Mouse (Mus musculus): ENCODE data around the gene Il22ra2. TPM values are rescaled to one million over a fixed set of nuclear protein-coding genes. Genes with fewer than 3 reads are reported as not detected.
A peak's percentile ranks its signal among the peaks of the same experiment; 100 is the strongest.

Il22ra2 gene
- not detected for total RNA-seq (2021)

DNA sequence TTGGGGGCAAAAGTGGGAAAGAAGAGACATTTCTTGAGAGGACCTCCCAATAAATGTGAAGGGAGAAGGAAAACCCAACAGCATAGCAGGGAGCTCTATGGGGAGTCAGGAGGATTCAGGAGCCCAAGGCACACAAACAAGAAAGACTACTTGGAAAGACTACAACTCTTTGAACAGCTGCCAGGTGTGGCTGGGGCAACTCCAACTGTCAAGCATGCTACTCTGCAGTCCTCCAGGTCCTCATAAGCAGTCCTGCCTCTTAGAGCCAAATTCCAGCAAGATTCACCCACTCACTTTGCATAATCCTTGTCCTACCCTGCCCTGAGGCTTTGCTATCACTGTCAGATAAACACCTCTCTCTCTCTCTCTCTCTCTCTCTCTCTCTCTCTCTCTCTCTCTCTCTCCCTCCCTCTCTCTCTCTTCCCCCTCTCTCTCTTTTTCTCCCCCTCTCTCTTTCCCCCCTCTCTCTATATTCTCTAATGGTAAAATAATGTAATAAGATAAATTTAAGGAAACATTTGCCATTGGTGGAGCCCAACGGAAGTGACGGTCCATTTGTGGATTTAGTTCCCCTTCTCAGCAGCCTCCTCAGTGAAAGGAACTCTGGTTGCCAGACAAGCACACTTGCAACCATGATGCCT is at the start of gene Il22ra2:
Gene Il22ra2, plus strand, starts transcription at position 591 of the 641 bp plus-strand sequence.
- DNase-seq (ENCODE audit: extremely low spot score in 1 of 2, low spot score in 2 of 2) = no peak
- intact Hi-C loops (cut with DNase I) = no loop called here

DNA sequence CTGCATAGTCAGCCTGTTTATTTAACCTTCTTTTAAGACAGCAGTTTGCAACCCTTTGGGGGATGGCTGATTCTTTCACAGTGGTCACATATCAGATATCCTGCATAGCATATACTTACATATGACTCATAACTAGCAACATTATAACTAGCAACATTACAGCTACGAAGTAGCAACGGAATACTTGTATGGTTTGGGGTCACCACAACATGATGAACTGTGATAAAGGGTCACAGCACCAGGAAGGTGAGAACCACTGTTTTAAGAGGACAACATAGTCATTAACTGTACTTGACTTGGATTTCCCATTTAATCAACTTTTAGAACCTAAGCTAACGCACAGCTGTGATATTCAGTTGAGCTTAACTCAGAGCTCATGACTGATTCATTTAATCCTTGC is 44.2 kb upstream of the Il22ra2 start:
- DNase-seq (ENCODE audit: extremely low spot score in 1 of 2, low spot score in 2 of 2) = no peak
- intact Hi-C loops (cut with DNase I) = no loop called here

DNA sequence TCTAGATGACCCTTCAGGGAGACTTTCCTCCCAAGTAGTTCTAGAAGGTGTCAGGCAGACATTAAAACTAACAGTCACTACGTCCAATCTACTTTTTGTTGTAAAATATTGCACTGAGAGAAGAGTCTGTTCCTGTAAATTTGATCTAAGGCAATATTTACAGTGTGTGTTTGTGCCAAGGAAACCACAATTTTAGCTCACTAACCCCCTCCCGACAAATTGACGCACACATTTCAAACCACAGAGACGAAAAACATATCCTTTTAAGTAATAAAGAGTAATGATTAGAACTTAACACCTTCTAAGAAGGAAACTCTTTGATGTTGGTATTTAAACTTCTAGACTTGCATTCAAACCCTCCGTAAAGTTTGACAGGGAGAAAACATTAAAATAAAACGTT is 43.8 kb upstream of the Il22ra2 start:
- intact Hi-C loops (cut with DNase I) = no loop called here
- DNase-seq (ENCODE audit: extremely low spot score in 1 of 2, low spot score in 2 of 2) = no peak

DNA sequence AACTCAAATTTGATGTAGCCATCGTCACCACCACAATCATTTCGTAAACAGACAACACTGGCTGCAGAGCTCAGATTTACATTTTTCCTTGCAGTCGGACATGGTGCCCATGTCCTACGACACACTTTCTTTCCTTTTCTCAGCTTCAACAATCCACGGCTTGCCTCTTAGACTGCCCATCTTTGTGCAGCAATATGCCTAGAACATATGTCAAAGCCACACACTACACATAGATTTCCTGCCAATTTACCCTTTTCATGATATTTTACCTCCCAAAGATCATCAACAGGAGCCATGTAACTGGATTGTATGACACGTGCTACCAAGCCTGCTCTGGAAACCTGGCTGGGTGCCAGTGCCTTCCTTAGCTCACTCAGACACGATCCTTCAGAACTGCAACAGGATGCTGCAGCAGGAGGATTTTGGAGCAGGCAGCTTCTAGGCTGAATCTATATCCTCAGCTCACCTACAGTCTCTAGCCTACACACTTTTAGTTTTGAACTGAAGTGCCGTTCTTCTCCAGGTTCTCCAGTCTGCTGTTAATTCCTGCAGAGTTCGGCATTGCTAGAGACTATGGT is 43.3 kb upstream of the Il22ra2 start:
- peak; percentile 24 to 64 for DNase-seq (ENCODE audit: extremely low spot score in 1 of 2, low spot score in 2 of 2)
- intact Hi-C loops (cut with DNase I) = no loop called here

DNA sequence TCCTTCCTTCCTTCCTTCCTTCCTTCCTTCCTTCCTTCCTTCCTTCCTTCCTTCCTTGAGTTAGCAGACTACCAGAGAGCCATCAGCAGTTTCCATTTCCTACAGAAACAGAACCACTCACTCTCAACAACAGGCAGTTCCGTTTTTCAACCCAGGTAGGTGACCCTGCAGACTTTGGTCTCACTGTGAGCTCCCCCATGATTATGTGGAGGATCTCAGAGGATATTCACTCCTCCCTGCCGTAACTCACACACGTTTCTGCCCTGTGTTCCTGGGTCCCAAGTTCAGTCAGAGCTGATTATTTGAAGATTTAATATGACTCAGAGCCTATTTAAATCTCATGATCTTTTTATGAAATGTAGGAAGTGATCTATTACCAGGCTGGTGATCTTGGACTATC is 41.1 kb upstream of the Il22ra2 start:
- intact Hi-C loops (cut with DNase I) = no loop called here
- DNase-seq (ENCODE audit: extremely low spot score in 1 of 2, low spot score in 2 of 2) = no peak

DNA sequence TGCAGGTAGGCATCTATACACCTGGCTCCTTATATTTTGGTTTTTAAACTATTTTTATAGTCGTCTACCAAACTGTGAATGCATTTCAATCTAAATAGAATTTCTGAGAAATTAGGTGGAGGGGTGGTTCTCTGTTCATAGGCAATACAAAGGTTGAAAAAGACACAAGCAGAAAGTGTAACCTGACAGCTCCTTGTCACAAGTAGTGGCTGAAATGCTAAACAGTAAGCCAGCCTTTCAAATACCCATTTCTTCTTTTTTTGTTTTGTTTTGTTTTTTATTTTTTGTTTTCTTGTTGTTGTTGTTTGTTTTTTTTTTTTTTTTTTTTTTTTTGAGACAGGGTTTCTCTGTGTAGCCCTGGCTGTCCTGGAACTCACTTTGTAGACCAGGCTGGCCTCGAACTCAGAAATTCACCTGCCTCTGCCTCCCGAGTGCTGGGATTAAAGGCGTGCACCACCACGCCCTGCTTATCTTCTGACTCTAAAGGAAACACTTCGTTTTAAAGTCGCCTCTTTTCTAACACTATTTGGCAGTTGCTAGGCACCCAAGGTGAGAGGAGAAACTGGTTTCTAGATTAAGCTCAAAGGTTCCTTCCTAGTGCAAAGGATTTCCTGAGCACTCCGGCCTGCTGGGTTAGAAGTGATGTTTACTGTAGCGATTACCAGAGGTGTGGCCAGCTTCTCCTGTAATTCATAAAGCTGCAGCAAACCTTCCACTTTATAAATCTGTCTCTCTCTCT is 39.8 kb upstream of the Il22ra2 start:
- DNase-seq (ENCODE audit: extremely low spot score in 1 of 2, low spot score in 2 of 2) = no peak
- intact Hi-C loops (cut with DNase I) = no loop called here

DNA sequence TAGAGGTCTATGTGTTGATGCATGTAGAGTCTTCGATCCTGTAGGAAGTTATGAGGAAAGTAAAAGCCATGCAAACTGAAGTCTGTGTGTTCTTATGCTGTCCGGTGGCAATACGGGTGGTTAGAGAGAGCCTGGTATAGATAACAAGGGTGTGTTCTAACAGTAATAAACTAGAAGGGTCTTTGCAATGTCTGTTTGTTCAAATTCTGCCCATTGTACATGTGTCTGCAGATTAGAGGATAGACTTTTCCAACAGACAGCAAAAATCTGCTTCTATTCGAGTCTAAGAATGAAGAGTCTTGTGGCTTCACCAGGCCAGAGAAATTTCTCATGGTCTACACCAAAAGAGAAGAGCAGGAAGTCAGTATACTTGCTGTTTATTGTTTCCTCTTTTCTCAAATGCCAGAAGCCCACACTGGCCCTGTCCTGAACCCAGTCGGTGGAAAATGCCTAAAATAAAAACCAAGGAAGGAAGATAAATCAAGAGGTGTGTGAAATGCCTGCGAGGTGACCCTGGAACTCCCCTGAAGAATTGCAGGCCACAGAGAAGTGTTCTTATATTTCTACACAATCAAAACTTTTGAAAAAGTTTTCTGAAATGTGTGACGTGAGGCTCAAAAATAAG is 38.9 kb upstream of the Il22ra2 start:
- no peak for DNase-seq (ENCODE audit: extremely low spot score in 1 of 2, low spot score in 2 of 2)
- intact Hi-C loops (cut with DNase I) = no loop called here

DNA sequence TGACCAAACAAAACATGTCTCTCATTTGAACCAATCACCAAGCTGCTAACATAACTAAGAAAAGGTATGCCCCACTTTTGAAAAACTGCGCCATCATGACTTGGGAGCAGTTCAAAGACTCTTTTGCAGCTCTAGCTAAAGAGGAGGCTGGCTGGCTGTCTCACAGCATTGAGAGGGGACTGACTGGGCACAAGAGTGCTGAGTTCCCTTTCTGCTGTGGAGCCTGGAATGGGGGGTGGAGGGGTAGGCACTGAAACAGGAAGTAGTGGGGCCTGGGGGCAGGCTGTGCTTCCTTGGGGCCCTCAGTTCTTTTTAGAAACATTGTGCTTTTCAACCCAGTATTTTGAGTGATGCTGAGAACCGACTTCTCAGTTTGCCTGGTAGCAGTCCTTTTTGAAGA is 37.7 kb upstream of the Il22ra2 start:
- DNase-seq (ENCODE audit: extremely low spot score in 1 of 2, low spot score in 2 of 2) = peak; percentile 10 to 51
- intact Hi-C loops (cut with DNase I) = no loop called here

DNA sequence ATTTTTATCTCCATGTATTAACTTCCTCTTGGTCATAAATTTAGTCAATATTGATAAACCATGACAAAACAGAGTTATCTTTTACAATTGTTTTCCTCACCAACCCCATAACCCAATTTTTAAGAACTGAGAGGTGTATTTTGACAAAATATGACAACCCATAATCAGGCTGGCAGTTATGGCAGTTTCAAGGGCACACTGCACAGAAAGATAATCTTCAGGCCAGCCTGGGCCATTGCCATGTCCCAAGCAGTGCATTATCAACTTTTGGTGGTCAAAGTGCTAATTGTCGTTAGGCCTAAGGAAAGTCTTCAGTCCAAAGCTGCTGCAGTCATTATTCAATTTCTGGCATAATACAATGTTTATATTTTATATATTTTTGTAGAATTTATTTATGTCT is 37.0 kb upstream of the Il22ra2 start:
- no peak for DNase-seq (ENCODE audit: extremely low spot score in 1 of 2, low spot score in 2 of 2)
- intact Hi-C loops (cut with DNase I) = no loop called here

DNA sequence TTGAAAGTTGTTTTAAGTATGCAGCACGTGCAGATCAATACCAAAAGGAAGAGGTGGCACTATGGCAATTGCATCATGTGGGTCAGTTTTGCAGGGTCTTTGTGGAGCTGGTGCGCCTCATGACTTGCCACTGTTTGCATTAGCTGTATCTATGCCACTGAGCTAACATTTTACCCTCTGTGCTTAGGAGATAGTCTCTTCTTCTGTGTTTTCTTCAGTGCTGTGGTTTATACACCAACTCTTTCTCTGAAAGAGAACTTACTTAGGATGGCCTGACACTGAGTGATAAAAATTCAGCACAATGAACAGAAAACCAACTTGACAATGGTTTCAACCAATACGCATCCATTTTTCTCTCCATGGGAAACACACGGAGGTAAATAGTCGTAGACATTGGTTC is 35.9 kb upstream of the Il22ra2 start:
- intact Hi-C loops (cut with DNase I) = no loop called here
- no peak for DNase-seq (ENCODE audit: extremely low spot score in 1 of 2, low spot score in 2 of 2)

DNA sequence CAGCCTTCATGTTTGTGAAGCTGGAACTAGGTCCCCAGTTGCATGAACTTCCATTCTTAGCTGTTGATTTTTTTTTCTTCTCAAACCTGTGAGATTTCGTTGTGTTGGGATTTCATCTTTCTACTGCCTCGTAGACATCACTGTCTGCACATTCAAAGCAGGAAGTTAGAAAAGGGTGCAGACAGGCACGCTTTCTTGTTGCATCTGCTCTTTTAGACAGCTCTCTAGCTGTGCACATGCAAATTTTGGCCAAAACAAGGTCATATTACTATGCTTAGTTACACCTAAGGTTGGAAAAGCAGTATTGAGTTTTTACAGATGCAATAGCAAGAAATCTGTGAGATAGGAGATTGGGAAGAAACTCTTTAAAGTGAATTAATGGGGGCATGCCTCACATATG is 34.5 kb upstream of the Il22ra2 start:
- intact Hi-C loops (cut with DNase I) = no loop called here
- no peak for DNase-seq (ENCODE audit: extremely low spot score in 1 of 2, low spot score in 2 of 2)

DNA sequence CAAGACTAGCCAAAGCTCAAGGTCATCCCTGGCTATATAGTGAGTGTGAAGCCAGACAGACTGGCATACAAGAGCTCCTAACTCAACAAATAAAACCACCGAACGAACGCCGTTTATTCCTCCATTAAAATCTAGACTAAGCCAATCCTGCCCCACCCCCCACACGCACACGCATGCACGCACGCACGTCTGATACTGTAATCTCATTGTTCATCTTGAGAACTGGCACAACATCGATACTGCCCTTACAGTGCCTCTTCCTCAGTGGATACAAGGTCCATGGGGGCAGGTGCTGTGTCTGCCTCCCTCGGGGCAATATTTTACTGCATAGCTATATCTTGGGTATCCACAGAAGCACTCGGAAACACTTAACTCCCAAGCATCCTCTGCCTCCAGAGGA is 32.2 kb upstream of the Il22ra2 start:
- no peak for DNase-seq (ENCODE audit: extremely low spot score in 1 of 2, low spot score in 2 of 2)
- intact Hi-C loops (cut with DNase I) = no loop called here

DNA sequence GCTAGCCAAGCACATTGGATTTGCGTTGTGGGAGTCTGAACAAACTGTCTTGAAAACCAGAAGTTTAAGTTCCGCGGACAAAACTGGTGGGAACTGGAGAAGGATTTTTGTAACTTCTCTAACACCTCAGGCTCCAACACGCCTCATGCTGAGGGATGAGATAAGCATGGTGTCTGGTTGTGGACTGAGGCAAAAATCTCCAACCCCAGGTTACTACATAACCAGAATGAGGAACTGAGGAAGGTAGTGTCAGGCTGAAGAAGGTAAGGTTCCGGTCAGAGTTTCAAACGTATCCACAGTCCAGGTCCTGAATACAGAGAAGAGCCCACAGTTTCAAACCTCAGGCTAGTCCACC is 30.5 kb upstream of the Il22ra2 start:
- no peak for DNase-seq (ENCODE audit: extremely low spot score in 1 of 2, low spot score in 2 of 2)

DNA sequence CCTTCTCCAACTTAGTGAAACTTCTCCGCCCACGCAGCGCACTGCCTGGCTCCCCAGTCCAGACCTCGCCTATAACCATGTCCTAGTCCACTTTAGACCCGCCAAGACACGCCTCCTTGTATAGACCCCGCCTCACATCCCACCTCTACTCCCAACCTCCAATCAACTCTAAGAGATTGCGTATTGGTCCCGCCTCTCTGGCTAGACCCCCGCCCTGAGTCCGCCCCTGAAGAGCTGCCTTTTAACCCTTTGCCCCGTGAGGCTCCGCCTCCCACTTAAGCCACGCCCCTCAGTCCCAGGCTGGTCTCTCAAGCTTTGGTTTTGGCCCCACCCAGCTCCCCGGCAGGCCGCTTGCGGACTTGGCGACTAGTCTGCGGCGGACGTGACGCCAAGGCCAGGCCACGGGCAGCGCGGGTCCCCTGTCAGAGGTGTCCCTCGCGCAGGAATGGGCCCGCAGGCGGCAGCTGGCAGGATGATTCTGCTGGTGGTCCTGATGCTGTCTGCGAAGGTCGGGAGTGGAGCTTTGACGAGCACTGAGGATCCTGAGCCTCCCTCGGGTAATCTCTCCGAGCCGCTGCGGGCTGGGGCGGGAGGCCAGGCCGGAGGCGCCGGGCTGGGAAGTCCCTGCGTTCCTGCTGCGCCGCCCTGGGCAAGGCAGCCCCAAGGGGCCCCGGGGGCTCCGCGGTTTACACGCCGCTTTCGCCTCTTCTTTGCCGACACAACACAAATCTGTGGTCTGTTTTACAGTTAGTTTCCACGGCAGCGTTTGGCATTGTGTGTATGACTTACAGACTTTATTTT is 30.0 kb upstream of the Il22ra2 start, which contains the start of gene Ifngr1:
Gene Ifngr1, plus strand, starts transcription at position 309 of the 801 bp plus-strand sequence.
- intact Hi-C loops (cut with DNase I) = no loop called here
- DNase-seq (ENCODE audit: extremely low spot score in 1 of 2, low spot score in 2 of 2) = peak; percentile 93 to 98

More for the DNA sequence above, 30.5 kb upstream of the Il22ra2 start:
- intact Hi-C loops (cut with DNase I) = no loop called here

DNA sequence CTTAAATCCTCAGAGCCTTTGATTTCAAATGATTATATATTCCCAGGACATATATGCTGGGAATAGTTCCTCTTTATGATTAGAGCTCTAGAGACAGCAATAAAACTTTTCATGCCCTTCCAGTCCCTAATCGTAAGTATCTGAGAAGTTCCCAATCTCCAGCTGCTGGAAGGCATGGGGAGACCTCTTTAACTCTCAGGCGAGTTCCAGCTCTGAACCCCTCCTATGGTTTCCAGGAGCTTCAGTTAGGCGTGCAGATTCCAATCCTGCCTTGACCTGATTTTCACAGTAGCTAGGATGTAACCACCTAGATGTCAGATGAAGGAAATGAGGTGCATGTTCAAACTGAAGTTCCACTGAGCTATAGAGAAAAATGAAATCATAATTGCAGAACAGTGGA is 29.2 kb upstream of the Il22ra2 start:
- DNase-seq (ENCODE audit: extremely low spot score in 1 of 2, low spot score in 2 of 2) = no peak
- intact Hi-C loops (cut with DNase I) = no loop called here

DNA sequence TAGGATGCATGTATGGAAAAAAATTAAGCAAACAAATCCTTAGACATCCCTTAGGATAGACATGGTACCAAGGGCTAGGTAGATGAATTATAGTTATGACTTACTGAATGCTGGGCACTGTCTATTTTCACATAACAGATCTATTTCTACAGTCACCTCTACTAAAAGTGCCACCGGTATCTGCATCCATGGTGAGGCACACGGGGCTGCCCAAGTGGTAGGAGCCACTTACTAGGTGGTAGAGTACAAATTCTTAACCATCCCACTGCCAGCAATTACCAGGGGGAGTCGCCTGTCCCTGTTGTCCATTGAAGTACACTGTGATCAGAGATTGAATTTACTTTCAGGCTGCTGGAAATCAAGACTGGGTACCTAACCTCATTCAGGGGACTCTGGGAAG is 28.5 kb upstream of the Il22ra2 start:
- DNase-seq (ENCODE audit: extremely low spot score in 1 of 2, low spot score in 2 of 2) = no peak
- intact Hi-C loops (cut with DNase I) = no loop called here

DNA sequence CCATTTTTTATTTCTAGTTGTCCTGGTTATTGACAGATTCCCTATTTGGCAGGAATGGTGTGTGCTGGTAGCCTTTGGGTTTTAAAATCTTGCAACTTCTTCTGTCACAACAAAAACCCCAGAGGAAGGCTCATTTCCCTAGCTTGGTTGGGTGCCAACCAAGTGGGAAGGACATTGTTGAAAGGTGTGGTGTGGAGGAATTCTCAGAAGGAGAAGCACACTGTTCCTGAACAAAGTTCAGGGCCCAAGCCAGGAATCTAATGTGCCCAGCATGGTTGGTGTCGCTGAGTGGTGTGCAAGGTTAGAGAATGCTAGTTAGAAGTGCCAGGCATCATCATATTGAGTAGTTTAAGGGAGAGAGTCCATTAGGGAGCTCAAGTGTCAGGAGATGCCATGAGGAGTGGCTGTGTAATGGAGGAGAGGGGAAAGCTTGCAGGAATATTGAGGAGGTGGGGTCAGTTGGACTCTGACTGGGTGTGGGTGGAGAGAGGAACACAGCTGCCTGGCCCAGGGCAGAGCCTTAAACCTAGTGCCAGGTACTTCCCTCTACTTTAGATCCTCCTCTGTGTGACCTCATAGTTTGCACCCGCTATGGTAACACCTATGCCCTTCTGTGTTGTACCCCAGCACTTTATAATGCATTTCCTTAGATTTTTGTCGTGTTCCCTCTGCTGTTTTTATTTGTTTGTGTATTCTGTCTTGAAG is 27.4 kb upstream of the Il22ra2 start:
- no peak for DNase-seq (ENCODE audit: extremely low spot score in 1 of 2, low spot score in 2 of 2)
- intact Hi-C loops (cut with DNase I) = no loop called here

DNA sequence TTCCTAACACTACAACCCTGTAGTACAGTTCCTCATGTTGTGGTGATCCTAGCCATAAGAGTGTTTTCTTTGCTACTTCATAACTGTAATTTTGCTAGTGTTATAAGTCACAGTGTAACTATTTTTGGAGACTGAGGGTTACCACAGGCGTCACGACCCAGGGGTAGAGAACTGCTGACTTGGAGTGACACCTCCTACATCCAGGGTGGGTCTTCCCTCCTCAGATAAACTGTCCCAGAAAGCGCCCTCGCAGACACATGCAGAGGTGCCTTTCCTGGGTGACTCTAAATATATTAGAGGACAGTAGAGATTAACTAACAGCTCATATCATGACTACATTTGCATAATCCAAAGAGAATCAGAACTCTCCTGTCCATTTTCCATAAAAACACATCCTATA is 24.9 kb upstream of the Il22ra2 start:
- no peak for DNase-seq (ENCODE audit: extremely low spot score in 1 of 2, low spot score in 2 of 2)
- intact Hi-C loops (cut with DNase I) = no loop called here

DNA sequence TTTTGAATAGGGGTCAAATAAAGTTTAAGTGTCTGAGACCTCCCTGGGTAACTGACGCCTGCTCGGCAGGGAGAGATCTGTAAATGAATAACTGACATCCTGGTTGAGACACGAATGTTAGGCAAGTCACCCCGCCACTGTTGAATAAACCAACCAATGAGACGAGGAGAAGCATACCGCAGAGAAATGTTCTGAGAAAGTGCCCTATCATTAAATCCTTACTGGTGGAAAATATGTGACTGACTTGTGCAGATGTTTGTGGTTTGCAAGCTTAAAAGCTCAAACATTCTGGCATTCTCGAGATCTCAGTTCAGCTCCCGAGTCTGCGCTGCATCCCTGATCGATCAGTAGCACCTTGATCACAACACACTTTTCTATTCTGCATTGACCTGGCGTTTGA is 23.7 kb upstream of the Il22ra2 start:
- no peak for DNase-seq (ENCODE audit: extremely low spot score in 1 of 2, low spot score in 2 of 2)
- intact Hi-C loops (cut with DNase I) = no loop called here

All from left cerebral cortex, postnatal 10 days (tissue).